Mouse (Mus musculus) cerebellum, adult 11 months (tissue): ENCODE data around the gene Dync1i1.
A peak's percentile ranks its signal among the peaks of the same experiment; 100 is the strongest.

ENCODE experiments used
- DNase-seq: peaks from one replicate; pipeline ENCODE4 v3.0.0; 2022

Dync1i1 gene

GRCm38 (mm10) chr6:5976241-5976640 lies 250.8 kb downstream of the Dync1i1 start:
- DNase-seq = no peak

GRCm38 (mm10) chr6:5977238-5977920 lies 251.9 kb downstream of the Dync1i1 start:
- no peak for DNase-seq

- DNase-seq = no peak
Observed at GRCm38 (mm10) chr6:5991243-5991642, 265.8 kb downstream of the Dync1i1 start.

- peak; percentile 51 for DNase-seq
Observed at GRCm38 (mm10) chr6:5991817-5992755, 266.6 kb downstream of the Dync1i1 start.

- no peak for DNase-seq
Observed at GRCm38 (mm10) chr6:5993056-5993455, 267.6 kb downstream of the Dync1i1 start.

- DNase-seq = no peak
Observed at GRCm38 (mm10) chr6:5997535-5997934, 272.1 kb downstream of the Dync1i1 start.

- DNase-seq = peak; percentile 54
Observed at GRCm38 (mm10) chr6:6002061-6002460, 276.6 kb downstream of the Dync1i1 start.

- DNase-seq = no peak
Observed at GRCm38 (mm10) chr6:6004756-6005485, 279.5 kb downstream of the Dync1i1 start.

- peak; percentile 63 for DNase-seq
Observed at GRCm38 (mm10) chr6:6005762-6006431, 280.5 kb downstream of the Dync1i1 start.

- DNase-seq = no peak
Observed at GRCm38 (mm10) chr6:6011364-6011763, 285.9 kb downstream of the Dync1i1 start.

- no peak for DNase-seq
Observed at GRCm38 (mm10) chr6:6015616-6016015, 290.2 kb downstream of the Dync1i1 start.

- DNase-seq = no peak
Observed at GRCm38 (mm10) chr6:6016931-6017330, 291.5 kb downstream of the Dync1i1 start.

- DNase-seq = no peak
Observed at GRCm38 (mm10) chr6:6023976-6024375, 298.5 kb downstream of the Dync1i1 start.

- DNase-seq = no peak
Observed at GRCm38 (mm10) chr6:6027664-6028063, 302.2 kb downstream of the Dync1i1 start.

GRCm38 (mm10) chr6:6038773-6039550 lies 313.5 kb downstream of the Dync1i1 start:
- DNase-seq = no peak

- DNase-seq = no peak
Observed at GRCm38 (mm10) chr6:6046729-6047424, 321.4 kb downstream of the Dync1i1 start.

- DNase-seq = no peak
Observed at GRCm38 (mm10) chr6:6052696-6053095, 327.3 kb downstream of the Dync1i1 start.

- no peak for DNase-seq
Observed at GRCm38 (mm10) chr6:6053946-6054345, 328.5 kb downstream of the Dync1i1 start.

GRCm38 (mm10) chr6:6058548-6058947 lies 333.1 kb downstream of the Dync1i1 start:
- DNase-seq = no peak

- DNase-seq = no peak
Observed at GRCm38 (mm10) chr6:6067201-6067600, 341.8 kb downstream of the Dync1i1 start.

GRCm38 (mm10) chr6:6070015-6070414 lies 344.6 kb downstream of the Dync1i1 start:
- no peak for DNase-seq
